Mouse (Mus musculus) limb, embryonic 14.5 days (tissue): ENCODE data around the gene Ranbp3l. TPM values are rescaled to one million over a fixed set of nuclear protein-coding genes. Genes with fewer than 3 reads are reported as not detected.
A peak's percentile ranks its signal among the peaks of the same experiment; 100 is the strongest.

Experiments
- ATAC-seq: fragments of 200-750 bp; cut with Nextera tagmentation; 2 replicates; pipeline ENCODE4 v1.8.0; 2017; ENCODE audit warnings: low read depth, moderate number of reproducible peaks, moderate TSS enrichment; ENCODE audit not compliant: low FRiP score
- DNase-seq: peaks from one replicate; pipeline ENCODE4 v3.0.0-alpha.2; 2015; ENCODE audit warnings: low spot score
- H3K27ac ChIP-seq: fragments of 300-500 bp; sonication (generic); replicated peaks from 2 replicates; pipeline ENCODE4 v1.5.1; 2014; ENCODE audit warnings: low read depth, mild to moderate bottlenecking, low read length, moderate library complexity, mixed read lengths
- H3K27me3 ChIP-seq: fragments of 300-500 bp; sonication (generic); 2 replicates; pipeline ENCODE4 v1.6.1; 2014; ENCODE audit warnings: low read length, mixed read lengths; ENCODE audit not compliant: control insufficient read depth, insufficient read depth
- H3K36me3 ChIP-seq: fragments of 300-500 bp; sonication (generic); 2 replicates; pipeline ENCODE4 v1.6.1; 2014; ENCODE audit warnings: mild to moderate bottlenecking, low read length, moderate library complexity, mixed read lengths; ENCODE audit not compliant: control insufficient read depth, insufficient read depth
- H3K4me1 ChIP-seq: fragments of 300-500 bp; sonication (generic); 2 replicates; pipeline ENCODE4 v1.6.1; 2014; ENCODE audit warnings: antibody characterized with exemption, low read length, mixed read lengths; ENCODE audit not compliant: control insufficient read depth, insufficient read depth
- H3K4me2 ChIP-seq: fragments of 300-500 bp; sonication (generic); replicated peaks from 2 replicates; pipeline ENCODE4 v1.6.1; 2014; ENCODE audit warnings: low read depth, mild to moderate bottlenecking, low read length, moderate library complexity; ENCODE audit not compliant: severe bottlenecking
- H3K4me3 ChIP-seq: fragments of 300-500 bp; sonication (generic); replicated peaks from 2 replicates; pipeline ENCODE4 v1.5.1; 2014; ENCODE audit warnings: low read length
- H3K9ac ChIP-seq: fragments of 300-500 bp; sonication (generic); 2 replicates; pipeline ENCODE4 v1.6.1; 2014; ENCODE audit warnings: mild to moderate bottlenecking, low read depth, low read length, moderate library complexity; ENCODE audit not compliant: severe bottlenecking
- H3K9me3 ChIP-seq: fragments of 300-500 bp; sonication (generic); 2 replicates; pipeline ENCODE4 v1.6.1; 2016; ENCODE audit warnings: low read length; ENCODE audit not compliant: control insufficient read depth
- POLR2A ChIP-seq: fragments of 200-500 bp; IDR thresholded peaks from 2 replicates; pipeline ENCODE4 v1.8.0; 2012; ENCODE audit warnings: inconsistent platforms, mild to moderate bottlenecking, moderate library complexity, borderline replicate concordance; ENCODE audit not compliant: insufficient read depth, insufficient read length; ENCODE audit errors: extremely low read depth
- WGBS: fragments of 180-500 bp; shearing (Covaris S2); extraction: QIAGEN DNeasy Blood & Tissue Kit; methylation state at CpG from one replicate; pipeline ENCODE4 v1.1.7; 2014; 5-methylcytosine and 5-hydroxymethylcytosine counted together
- polyA plus RNA-seq, 2 experiments: library from polyadenylated mRNA; depleted of rRNA in 1 of 2; stranded (reverse) in 1 of 2; unstranded in 1 of 2; fragments of >200 nt; fragmentation: Nextera tagmentation in 1 of 2; extraction: Ambion mirVana in 1 of 2; gene quantifications; 2 replicates each; pipeline versions ENCODE4 v1.2.1 to v1.2.3; 2012 to 2014

Gene Ranbp3l
- polyA plus RNA-seq, 2 experiments, result 0.56 to 0.64 TPM

- TF ChIP-seq POLR2A, result no peak
- DNase-seq, result no peak
These were observed 4.4 kb upstream of the Ranbp3l start for GRCm38 (mm10) chr15:8963323-8963722.

GRCm38 (mm10) chr15:8968229-8968595 is 463 bp downstream of the Ranbp3l start:
- Histone ChIP-seq H3K9me3 (no peaks in the 10 kb centered on the region), H3K4me1 (no peaks in the 10 kb centered on the region), H3K36me3 (no peaks in the 10 kb centered on the region), H3K9ac (no peak overlapping the region), H3K27me3 (no peaks in the 10 kb centered on the region), H3K4me3 (no peak overlapping the region), H3K27ac (no peak overlapping the region), H3K4me2 (no peak overlapping the region; the same call in 1 of the 2 replicates)
- WGBS, result 89% methylated on average over 14 of the region's 14 CpGs
- ATAC-seq (no peak), DNase-seq (no peak)
- no peak for TF ChIP-seq POLR2A

More at GRCm38 (mm10) chr15:8963323-8963722, 4.4 kb upstream of the Ranbp3l start:
- no peaks in the 10 kb centered on the region for H3K4me1 ChIP-seq
- no peak overlapping the region for H3K27ac ChIP-seq
- H3K9me3 ChIP-seq, result no peaks in the 10 kb centered on the region
- H3K9ac ChIP-seq, result no peak overlapping the region
- no peak overlapping the region for H3K4me3 ChIP-seq
- ATAC-seq, result no peak
- H3K36me3 ChIP-seq, result no peaks in the 10 kb centered on the region
- H3K27me3 ChIP-seq, result no peaks in the 10 kb centered on the region
- WGBS, result 54% methylated on average over 2 of the region's 2 CpGs
- no peak overlapping the region for H3K4me2 ChIP-seq

GRCm38 (mm10) chr15:8969061-8969635 is 1.4 kb downstream of the Ranbp3l start:
- no peak overlapping the region for H3K27ac ChIP-seq
- no peak overlapping the region for H3K4me2 ChIP-seq
- WGBS, result 76% methylated on average over 10 of the region's 10 CpGs
- ATAC-seq (no peak), DNase-seq (no peak)
- no peak for TF ChIP-seq POLR2A
- H3K27me3 ChIP-seq, result no peaks in the 10 kb centered on the region
- no peak overlapping the region for H3K9ac ChIP-seq
- no peaks in the 10 kb centered on the region for H3K36me3 ChIP-seq
- no peaks in the 10 kb centered on the region for H3K4me1 ChIP-seq
- no peak overlapping the region for H3K4me3 ChIP-seq
- no peaks in the 10 kb centered on the region for H3K9me3 ChIP-seq

GRCm38 (mm10) chr15:8991211-8991610 is 23.5 kb downstream of the Ranbp3l start:
- no peak for TF ChIP-seq POLR2A
- Histone ChIP-seq H3K27me3 (no peaks in the 10 kb centered on the region), H3K27ac (no peak overlapping the region), H3K36me3 (no peaks in the 10 kb centered on the region), H3K4me2 (no peak overlapping the region), H3K9me3 (no peaks in the 10 kb centered on the region), H3K4me3 (no peak overlapping the region), H3K9ac (no peak overlapping the region), H3K4me1 (no peaks in the 10 kb centered on the region)
- DNase-seq, result no peak
- WGBS, result 90% methylated on average over 6 of the region's 6 CpGs
- no peak for ATAC-seq

GRCm38 (mm10) chr15:8991859-8992838 is 24.4 kb downstream of the Ranbp3l start:
- Histone ChIP-seq H3K27me3 (no peaks in the 10 kb centered on the region), H3K4me2 (no peak overlapping the region), H3K27ac (no peak overlapping the region), H3K4me3 (no peak overlapping the region), H3K9me3 (no peaks in the 10 kb centered on the region), H3K36me3 (no peaks in the 10 kb centered on the region), H3K9ac (no peak overlapping the region), H3K4me1 (no peaks in the 10 kb centered on the region)
- no peak for TF ChIP-seq POLR2A
- no peak for DNase-seq
- WGBS, result 75% methylated on average over 12 of the region's 12 CpGs
- ATAC-seq, result peak; percentile 30; the same call in 1 of the 2 replicates
